Mouse (Mus musculus): ENCODE results near the gene Tnfsf15. TPM values are rescaled to one million over a fixed set of nuclear protein-coding genes. Genes with fewer than 3 reads are reported as not detected.

The Tnfsf15 gene
- polyA plus RNA-seq, 1 experiment from 2014 or later, result 0.06 TPM

GRCm38 (mm10) chr4:63757527-63758154, 12.7 kb upstream of the Tnfsf15 start:
- ATAC-seq (replicated peaks; ENCODE audit: insufficient number of reproducible peaks, insufficient read depth, low FRiP score, low read depth), result no peak

GRCm38 (mm10) chr4:63756072-63756471, 11.2 kb upstream of the Tnfsf15 start:
- no peak overlapping the region for H3K4me3 ChIP-seq
- peaks cover 7% of the 10 kb centered on the region for H3K4me1 ChIP-seq (replicated peaks)
- no peak overlapping the region for H3K9ac ChIP-seq
- no peak overlapping the region for H3K4me2 ChIP-seq
- WGBS, result 65% methylated on average over 2 of the region's 2 CpGs
- no peak overlapping the region for H3K27ac ChIP-seq
- H3K36me3 ChIP-seq, result no peaks in the 10 kb centered on the region
- no peaks in the 10 kb centered on the region for H3K9me3 ChIP-seq (replicated peaks)
- no peaks in the 10 kb centered on the region for H3K27me3 ChIP-seq
- ATAC-seq (replicated peaks; ENCODE audit: insufficient number of reproducible peaks, insufficient read depth, low FRiP score, low read depth), result no peak

More at GRCm38 (mm10) chr4:63757527-63758154, 12.7 kb upstream of the Tnfsf15 start:
- Histone ChIP-seq H3K4me3 (no peak overlapping the region), H3K27me3 (no peaks in the 10 kb centered on the region), H3K36me3 (no peaks in the 10 kb centered on the region), H3K4me1 (replicated peaks) (peaks cover 5% of the 10 kb centered on the region), H3K9me3 (replicated peaks) (no peaks in the 10 kb centered on the region), H3K9ac (no peak overlapping the region), H3K27ac (no peak overlapping the region), H3K4me2 (no peak overlapping the region)
- 72% methylated on average over 6 of the region's 6 CpGs for WGBS

GRCm38 (mm10) chr4:63754467-63755020, 9.6 kb upstream of the Tnfsf15 start:
- Histone ChIP-seq H3K9me3 (replicated peaks) (no peaks in the 10 kb centered on the region), H3K4me2 (no peak overlapping the region), H3K36me3 (no peaks in the 10 kb centered on the region), H3K9ac (no peak overlapping the region), H3K27me3 (0 out of 2 replicates have a peak, but pooled peaks cover 5% of the 10 kb centered on the region), H3K27ac (no peak overlapping the region), H3K4me3 (no peak overlapping the region), H3K4me1 (replicated peaks) (peaks cover 7% of the 10 kb centered on the region)
- ATAC-seq (replicated peaks; ENCODE audit: insufficient number of reproducible peaks, insufficient read depth, low FRiP score, low read depth), result no peak
- 82% methylated on average over 9 of the region's 9 CpGs for WGBS

- 66% methylated on average over 2 of the region's 2 CpGs for WGBS
Measured at GRCm38 (mm10) chr4:63753855-63754254, 8.9 kb upstream of the Tnfsf15 start.

DNA sequence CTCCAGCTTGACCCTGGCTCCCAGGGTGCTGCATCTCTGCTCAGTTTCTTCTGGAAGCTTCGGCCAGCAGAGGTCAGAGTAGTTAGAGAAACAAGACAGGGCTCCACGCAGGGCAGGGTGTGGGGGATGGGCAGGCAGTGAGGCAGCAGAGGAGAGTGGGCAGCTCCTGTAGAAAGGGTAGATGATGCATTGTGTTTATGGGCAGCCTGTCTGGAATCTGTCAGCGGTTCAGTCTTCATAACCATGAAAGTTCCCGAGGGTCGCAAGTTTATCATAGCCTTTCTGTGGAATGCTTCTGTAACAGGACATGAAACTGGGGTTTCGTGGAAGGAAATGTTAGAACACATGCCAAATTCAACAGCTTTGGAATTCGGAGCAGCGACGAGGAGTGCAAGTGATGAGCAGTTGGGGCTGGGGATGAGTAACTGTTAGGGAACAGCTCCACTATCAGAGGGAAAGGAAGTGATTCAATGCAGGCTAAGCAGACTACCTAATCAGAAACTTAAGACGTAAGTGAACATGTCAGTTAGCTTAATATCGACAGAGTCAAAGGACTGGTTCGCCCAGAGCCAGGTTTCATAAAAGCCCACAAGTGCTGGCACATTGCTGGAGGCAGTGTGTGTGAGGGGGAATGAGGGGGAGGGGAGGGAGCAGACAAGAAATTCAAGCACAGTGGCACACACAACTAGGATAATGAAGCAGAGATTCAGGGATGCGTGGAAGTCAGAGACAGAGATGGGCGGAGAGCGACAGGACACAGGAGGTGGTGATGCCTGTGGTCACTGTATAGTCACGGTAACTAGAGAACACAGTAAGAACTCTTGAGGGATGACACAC, 8.0 kb upstream of the Tnfsf15 start:
- Histone ChIP-seq H3K36me3 (no peaks in the 10 kb centered on the region), H3K4me1 (replicated peaks) (peaks cover 7% of the 10 kb centered on the region), H3K9me3 (replicated peaks) (no peaks in the 10 kb centered on the region), H3K4me3 (no peak overlapping the region), H3K4me2 (peak overlapping the region; percentile 33), H3K27me3 (0 out of 2 replicates have a peak, but pooled peaks cover 11% of the 10 kb centered on the region), H3K27ac (no peak overlapping the region), H3K9ac (no peak overlapping the region)
- WGBS, result 32% methylated on average over 16 of the region's 16 CpGs
- ATAC-seq (replicated peaks; ENCODE audit: insufficient number of reproducible peaks, insufficient read depth, low FRiP score, low read depth), result peak; percentile 81

More at GRCm38 (mm10) chr4:63753855-63754254, 8.9 kb upstream of the Tnfsf15 start:
- no peak overlapping the region for H3K4me2 ChIP-seq
- H3K36me3 ChIP-seq, result no peaks in the 10 kb centered on the region
- no peak for ATAC-seq (replicated peaks; ENCODE audit: insufficient number of reproducible peaks, insufficient read depth, low FRiP score, low read depth)
- no peak overlapping the region for H3K4me3 ChIP-seq
- H3K4me1 ChIP-seq (replicated peaks), result peaks cover 7% of the 10 kb centered on the region
- 0 out of 2 replicates have a peak, but pooled peaks cover 8% of the 10 kb centered on the region for H3K27me3 ChIP-seq
- no peak overlapping the region for H3K9ac ChIP-seq
- no peak overlapping the region for H3K27ac ChIP-seq
- no peaks in the 10 kb centered on the region for H3K9me3 ChIP-seq (replicated peaks)

- H3K36me3 ChIP-seq, result no peaks in the 10 kb centered on the region
- H3K27me3 ChIP-seq, result peaks cover 17% of the 10 kb centered on the region
- no peak overlapping the region for H3K4me2 ChIP-seq
- H3K9me3 ChIP-seq (replicated peaks), result no peaks in the 10 kb centered on the region
- H3K4me1 ChIP-seq (replicated peaks), result peaks cover 20% of the 10 kb centered on the region
- ATAC-seq (replicated peaks; ENCODE audit: insufficient number of reproducible peaks, insufficient read depth, low FRiP score, low read depth), result no peak
- 65% methylated on average over 3 of the region's 3 CpGs for WGBS
- H3K27ac ChIP-seq, result no peak overlapping the region
- H3K9ac ChIP-seq, result no peak overlapping the region
- no peak overlapping the region for H3K4me3 ChIP-seq
Measured at GRCm38 (mm10) chr4:63748061-63748730, 3.3 kb upstream of the Tnfsf15 start.

DNA sequence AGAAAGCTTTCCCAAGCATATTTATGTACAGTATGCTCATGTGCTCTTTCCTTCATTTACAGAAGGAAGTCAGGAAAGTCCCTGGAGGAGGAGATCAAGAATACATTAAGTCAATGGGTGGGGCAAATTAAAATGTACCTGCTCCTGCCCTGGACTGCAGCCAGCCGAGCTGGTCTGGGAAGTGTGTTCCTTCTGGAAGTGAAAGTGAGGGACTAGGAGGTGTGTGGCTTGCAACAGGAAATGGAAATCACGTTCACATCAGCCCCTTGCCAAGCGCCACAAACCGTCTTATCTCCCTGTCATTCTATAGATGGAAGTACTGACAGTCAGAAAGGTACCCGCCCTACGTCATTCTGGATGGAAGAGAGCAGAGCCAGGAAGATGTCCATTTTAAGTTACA, 358 bp upstream of the Tnfsf15 start:
- H3K27ac ChIP-seq, result no peak overlapping the region
- ATAC-seq (replicated peaks; ENCODE audit: insufficient number of reproducible peaks, insufficient read depth, low FRiP score, low read depth), result no peak

DNA sequence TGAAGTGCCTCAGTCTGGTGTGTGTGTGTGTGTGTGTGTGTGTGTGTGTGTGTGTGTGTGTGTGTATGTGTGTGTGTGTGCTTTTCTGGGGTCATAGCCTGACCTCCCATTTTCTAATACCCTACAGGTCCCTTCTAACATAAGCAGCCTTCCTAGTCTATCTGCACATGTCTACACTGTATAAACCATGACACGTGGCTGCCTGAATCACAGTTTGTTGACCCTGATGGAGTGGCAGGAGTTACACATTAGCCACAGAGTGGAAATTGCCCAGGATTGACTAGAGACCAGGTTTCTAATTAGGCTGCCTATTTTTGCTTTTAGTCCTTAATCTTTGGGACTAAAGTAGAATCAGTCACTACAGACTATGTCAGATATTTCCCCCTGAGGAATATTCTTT, 1.3 kb downstream of the Tnfsf15 start:
- Histone ChIP-seq H3K4me2 (no peak overlapping the region), H3K9ac (no peak overlapping the region), H3K27ac (no peak overlapping the region), H3K4me1 (replicated peaks) (peaks cover 17% of the 10 kb centered on the region), H3K9me3 (replicated peaks) (no peaks in the 10 kb centered on the region), H3K27me3 (peaks cover 15% of the 10 kb centered on the region), H3K36me3 (no peaks in the 10 kb centered on the region), H3K4me3 (no peak overlapping the region)
- ATAC-seq (replicated peaks; ENCODE audit: insufficient number of reproducible peaks, insufficient read depth, low FRiP score, low read depth), result no peak
- WGBS, result 43% methylated on average over 1 of the region's 1 CpGs

More for the DNA sequence above, 358 bp upstream of the Tnfsf15 start:
- 35% methylated on average over 6 of the region's 6 CpGs for WGBS
- H3K9ac ChIP-seq, result no peak overlapping the region
- peaks cover 17% of the 10 kb centered on the region for H3K27me3 ChIP-seq
- H3K4me3 ChIP-seq, result no peak overlapping the region
- H3K4me2 ChIP-seq, result peak overlapping the region; percentile 40
- no peaks in the 10 kb centered on the region for H3K9me3 ChIP-seq (replicated peaks)
- no peaks in the 10 kb centered on the region for H3K36me3 ChIP-seq
- H3K4me1 ChIP-seq (replicated peaks), result peaks cover 17% of the 10 kb centered on the region

DNA sequence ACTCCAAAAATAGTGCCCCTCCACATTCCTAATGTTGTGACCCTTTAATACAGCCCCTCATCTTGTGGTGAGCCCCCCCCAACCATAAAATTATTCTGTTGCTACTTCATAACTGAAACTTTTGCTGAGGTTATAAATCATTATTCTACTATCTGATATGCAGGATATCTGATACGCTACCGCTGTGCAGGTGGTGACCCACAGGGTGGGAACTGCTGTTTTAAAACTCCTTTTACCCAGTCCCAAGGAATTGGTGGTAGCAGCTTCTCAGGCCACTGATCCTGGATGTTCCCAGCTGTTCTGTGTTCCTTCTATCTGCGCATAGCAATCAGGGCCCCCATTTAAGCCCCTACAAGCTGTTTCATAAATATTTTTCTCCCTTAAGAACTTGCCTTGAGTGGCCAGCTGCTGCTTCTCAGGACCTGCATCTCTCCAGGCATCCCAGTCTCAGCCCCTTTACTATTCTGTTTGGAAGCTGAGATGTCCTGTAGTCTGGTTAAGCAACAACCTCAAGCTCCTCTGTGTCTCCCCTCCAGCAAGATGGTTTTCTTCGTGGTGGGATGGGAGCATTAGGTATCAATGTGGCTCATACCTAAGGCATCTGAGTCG, 2.0 kb downstream of the Tnfsf15 start:
- ATAC-seq (replicated peaks; ENCODE audit: insufficient number of reproducible peaks, insufficient read depth, low FRiP score, low read depth), result no peak
- 86% methylated on average over 5 of the region's 5 CpGs for WGBS

GRCm38 (mm10) chr4:63742101-63742500, 2.8 kb downstream of the Tnfsf15 start:
- Histone ChIP-seq H3K36me3 (no peaks in the 10 kb centered on the region), H3K27me3 (peaks cover 8% of the 10 kb centered on the region), H3K4me2 (no peak overlapping the region), H3K4me3 (no peak overlapping the region), H3K27ac (no peak overlapping the region), H3K9me3 (replicated peaks) (no peaks in the 10 kb centered on the region), H3K4me1 (replicated peaks) (peaks cover 17% of the 10 kb centered on the region), H3K9ac (no peak overlapping the region)
- no peak for ATAC-seq (replicated peaks; ENCODE audit: insufficient number of reproducible peaks, insufficient read depth, low FRiP score, low read depth)
- WGBS, result 48% methylated on average over 7 of the region's 7 CpGs

More for the DNA sequence above, 2.0 kb downstream of the Tnfsf15 start:
- no peaks in the 10 kb centered on the region for H3K9me3 ChIP-seq (replicated peaks)
- H3K4me3 ChIP-seq, result no peak overlapping the region
- H3K27ac ChIP-seq, result no peak overlapping the region
- H3K9ac ChIP-seq, result no peak overlapping the region
- H3K36me3 ChIP-seq, result no peaks in the 10 kb centered on the region
- H3K4me2 ChIP-seq, result no peak overlapping the region
- H3K27me3 ChIP-seq, result peaks cover 14% of the 10 kb centered on the region
- peaks cover 17% of the 10 kb centered on the region for H3K4me1 ChIP-seq (replicated peaks)

DNA sequence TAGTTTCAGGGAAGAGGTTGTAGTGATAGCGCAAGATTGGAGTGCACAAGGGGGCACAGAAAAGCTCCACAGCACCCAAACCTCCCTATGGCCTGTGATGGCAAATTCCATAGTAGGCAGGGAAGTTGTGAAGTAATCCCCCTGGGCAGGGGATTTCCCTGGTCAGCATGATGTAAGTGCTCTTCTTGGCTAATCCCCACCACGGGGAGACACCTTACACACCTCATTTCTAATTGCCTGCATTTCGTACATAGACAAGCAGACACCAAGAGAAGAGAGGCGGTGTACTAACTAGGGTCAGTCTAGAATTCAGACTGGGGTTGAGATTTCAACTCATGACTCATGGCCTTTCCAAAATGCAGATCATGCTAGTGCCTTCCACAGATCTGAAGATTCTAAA, 4.2 kb downstream of the Tnfsf15 start:
- no peak overlapping the region for H3K4me3 ChIP-seq
- H3K4me2 ChIP-seq, result no peak overlapping the region
- H3K36me3 ChIP-seq, result no peaks in the 10 kb centered on the region
- 79% methylated on average over 4 of the region's 4 CpGs for WGBS
- H3K9me3 ChIP-seq (replicated peaks), result no peaks in the 10 kb centered on the region
- H3K9ac ChIP-seq, result no peak overlapping the region
- H3K27ac ChIP-seq, result no peak overlapping the region
- H3K4me1 ChIP-seq (replicated peaks), result peaks cover 17% of the 10 kb centered on the region
- no peak for ATAC-seq (replicated peaks; ENCODE audit: insufficient number of reproducible peaks, insufficient read depth, low FRiP score, low read depth)
- H3K27me3 ChIP-seq, result peaks cover 8% of the 10 kb centered on the region
